Mouse (Mus musculus): Measurements from ENCODE around the gene Phkg1.

GRCm38 (mm10) chr5:129940736-129941494 is 42.6 kb upstream of the Phkg1 start:
- TF ChIP-seq ZC3H11A (IDR thresholded peaks at IDR 0.05; ENCODE audit: borderline replicate concordance, low read depth, low read length) = no peak
- no peak for TF ChIP-seq HCFC1 (IDR thresholded peaks at IDR 0.05; ENCODE audit: borderline replicate concordance, insufficient read depth, low read length)
- TF ChIP-seq CHD2 (IDR thresholded peaks at IDR 0.05; ENCODE audit: low read depth, low read length) = no peak
- no peak for TF ChIP-seq ZNF384 (IDR thresholded peaks at IDR 0.05; ENCODE audit: low read depth, low read length)
- no peak for TF ChIP-seq MAFK (IDR thresholded peaks at IDR 0.05; ENCODE audit: insufficient read depth, low read depth, low read length)

Data from ES-E14 (cell line).